Mouse (Mus musculus) cerebellum, postnatal 25 days (tissue): ENCODE results near the gene B3gat2.

ENCODE experiments used
- DNase-seq, 2 experiments: peaks; one replicate each; pipeline ENCODE4 v3.0.0; 2021; ENCODE audit warnings: mixed read lengths in 2 of 2

The B3gat2 gene

GRCm38 (mm10) chr1:23834819-23835218, 73.3 kb downstream of the B3gat2 start:
- DNase-seq, result no peak

GRCm38 (mm10) chr1:23836630-23837029, 75.1 kb downstream of the B3gat2 start:
- DNase-seq, result no peak

GRCm38 (mm10) chr1:23840924-23841323, 79.4 kb downstream of the B3gat2 start:
- DNase-seq, result no peak

GRCm38 (mm10) chr1:23842629-23843028, 81.1 kb downstream of the B3gat2 start:
- no peak for DNase-seq

GRCm38 (mm10) chr1:23843790-23844189, 82.2 kb downstream of the B3gat2 start:
- DNase-seq, result no peak

GRCm38 (mm10) chr1:23845007-23845406, 83.5 kb downstream of the B3gat2 start:
- DNase-seq, result peak; percentile 63 to 71

GRCm38 (mm10) chr1:23846044-23846680, 84.6 kb downstream of the B3gat2 start:
- DNase-seq, result peak; percentile 89 to 92

- no peak for DNase-seq
Measured at GRCm38 (mm10) chr1:23855623-23856022, 94.1 kb downstream of the B3gat2 start.

- DNase-seq, result no peak
Measured at GRCm38 (mm10) chr1:23860944-23861343, 99.4 kb downstream of the B3gat2 start.

GRCm38 (mm10) chr1:23865566-23865965, 104.0 kb downstream of the B3gat2 start:
- no peak for DNase-seq

GRCm38 (mm10) chr1:23867350-23867862, 105.9 kb downstream of the B3gat2 start:
- DNase-seq, result no peak

GRCm38 (mm10) chr1:23872194-23872593, 110.6 kb downstream of the B3gat2 start:
- DNase-seq, result no peak

- DNase-seq, result no peak
Measured at GRCm38 (mm10) chr1:23882681-23883080, 121.1 kb downstream of the B3gat2 start.

- DNase-seq, result peak in 1 of 2 experiments; percentile 20
Measured at GRCm38 (mm10) chr1:23884087-23884668, 122.6 kb downstream of the B3gat2 start.

GRCm38 (mm10) chr1:23884914-23885313, 123.4 kb downstream of the B3gat2 start:
- DNase-seq, result no peak

- no peak for DNase-seq
Measured at GRCm38 (mm10) chr1:23892072-23892471, 130.5 kb downstream of the B3gat2 start.
